Mouse (Mus musculus): ENCODE data around the gene Foxr2.

Foxr2 gene

GRCm38 (mm10) chrX:153118486-153118885, at the start of gene Foxr2:
Gene Foxr2, plus strand, starts transcription at chrX:153118786.
- DNase-seq (ENCODE audit: low spot score) = no peak

GRCm38 (mm10) chrX:153119013-153119412, 427 bp downstream of the Foxr2 start:
- DNase-seq (ENCODE audit: low spot score) = no peak

GRCm38 (mm10) chrX:153139734-153140515, 21.3 kb downstream of the Foxr2 start, which contains the start of gene Rragb:
Gene Rragb, plus strand, starts transcription at chrX:153139981.
- peak; percentile 84 for DNase-seq (ENCODE audit: low spot score)

GRCm38 (mm10) chrX:153142656-153143055, 24.1 kb downstream of the Foxr2 start:
- DNase-seq (ENCODE audit: low spot score) = no peak

GRCm38 (mm10) chrX:153151766-153152165, 33.2 kb downstream of the Foxr2 start:
- DNase-seq (ENCODE audit: low spot score) = no peak

DNA sequence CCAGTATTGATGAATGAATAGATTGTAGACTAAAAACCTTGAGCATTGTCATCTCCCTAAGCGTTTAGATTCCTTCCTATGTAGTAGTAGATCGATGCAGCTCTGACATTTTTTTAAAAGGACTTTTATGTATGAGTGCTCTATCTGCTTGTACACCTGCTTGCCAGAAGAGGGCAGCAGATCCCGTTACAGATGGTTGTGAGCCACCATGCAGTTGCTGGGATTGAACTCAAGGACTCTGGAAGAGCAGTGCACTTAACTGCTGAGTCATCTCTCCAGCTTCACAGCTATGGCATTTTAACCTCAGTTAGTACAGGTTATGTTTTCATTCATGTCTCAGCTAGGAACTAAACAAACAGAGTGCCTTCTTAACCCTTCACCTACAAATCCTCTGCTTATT, 36.7 kb downstream of the Foxr2 start:
- no peak for DNase-seq (ENCODE audit: low spot score)

DNA sequence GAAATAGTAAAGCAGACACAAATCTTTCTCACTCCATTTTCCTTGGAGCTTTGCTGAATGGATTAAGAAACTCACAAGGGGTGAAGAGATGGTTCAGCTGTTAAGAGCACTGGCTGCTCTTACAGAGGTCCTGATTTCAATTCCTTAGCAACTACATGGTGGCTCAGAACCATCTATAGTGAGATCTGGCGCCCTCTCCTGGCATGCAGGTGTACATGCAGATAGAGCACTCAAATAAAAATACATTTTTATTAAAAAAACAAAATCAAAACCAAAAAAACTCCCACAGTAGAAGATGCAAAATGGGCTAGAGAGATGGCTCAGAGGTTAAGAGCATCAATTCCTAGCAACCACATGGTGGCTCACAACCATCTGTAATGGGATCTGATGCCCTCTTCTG, 56.2 kb downstream of the Foxr2 start:
- no peak for DNase-seq (ENCODE audit: low spot score)

DNA sequence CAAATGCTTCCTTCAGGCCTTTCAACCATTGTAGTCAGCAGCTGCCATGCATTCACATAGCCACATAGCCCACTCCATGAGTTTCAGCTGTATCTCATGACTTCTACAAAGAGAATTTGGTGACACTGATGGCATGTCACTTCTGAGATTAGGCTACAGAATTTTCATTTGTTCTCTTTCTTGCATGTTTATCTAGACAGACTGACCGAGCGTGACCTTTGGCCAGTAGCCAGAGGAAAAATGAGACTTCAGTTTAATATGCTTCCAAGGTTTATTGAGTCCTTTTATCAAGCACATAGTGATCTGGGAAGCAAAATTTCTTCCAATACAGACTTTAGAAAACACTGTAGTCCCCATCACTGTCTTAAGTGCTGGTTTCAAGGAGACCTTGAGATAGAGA, 63.6 kb downstream of the Foxr2 start:
- DNase-seq (ENCODE audit: low spot score) = no peak

Data from layer of hippocampus, adult 11-12 months (tissue).